Mouse (Mus musculus): ENCODE results near the gene Slc38a9. TPM values are rescaled to one million over a fixed set of nuclear protein-coding genes. Genes with fewer than 3 reads are reported as not detected.

The Slc38a9 gene
- total RNA-seq (2021) = 1 to 10 TPM; 6.9 to 8.1 TPM
- long read RNA-seq, experiment 1, full-length matches to known transcripts = 2 of 7 reads
- long read RNA-seq, experiment 1, partial matches to known transcripts = 1 of 7 reads
- long read RNA-seq, experiment 1, other reads (novel, unspliced or antisense) = 4 of 7 reads
- long read RNA-seq, experiment 2, full-length matches to known transcripts = 3 of 4 reads
- long read RNA-seq, experiment 2, partial matches to known transcripts = 0 of 4 reads
- long read RNA-seq, experiment 2, other reads (novel, unspliced or antisense) = 1 of 4 reads

DNA sequence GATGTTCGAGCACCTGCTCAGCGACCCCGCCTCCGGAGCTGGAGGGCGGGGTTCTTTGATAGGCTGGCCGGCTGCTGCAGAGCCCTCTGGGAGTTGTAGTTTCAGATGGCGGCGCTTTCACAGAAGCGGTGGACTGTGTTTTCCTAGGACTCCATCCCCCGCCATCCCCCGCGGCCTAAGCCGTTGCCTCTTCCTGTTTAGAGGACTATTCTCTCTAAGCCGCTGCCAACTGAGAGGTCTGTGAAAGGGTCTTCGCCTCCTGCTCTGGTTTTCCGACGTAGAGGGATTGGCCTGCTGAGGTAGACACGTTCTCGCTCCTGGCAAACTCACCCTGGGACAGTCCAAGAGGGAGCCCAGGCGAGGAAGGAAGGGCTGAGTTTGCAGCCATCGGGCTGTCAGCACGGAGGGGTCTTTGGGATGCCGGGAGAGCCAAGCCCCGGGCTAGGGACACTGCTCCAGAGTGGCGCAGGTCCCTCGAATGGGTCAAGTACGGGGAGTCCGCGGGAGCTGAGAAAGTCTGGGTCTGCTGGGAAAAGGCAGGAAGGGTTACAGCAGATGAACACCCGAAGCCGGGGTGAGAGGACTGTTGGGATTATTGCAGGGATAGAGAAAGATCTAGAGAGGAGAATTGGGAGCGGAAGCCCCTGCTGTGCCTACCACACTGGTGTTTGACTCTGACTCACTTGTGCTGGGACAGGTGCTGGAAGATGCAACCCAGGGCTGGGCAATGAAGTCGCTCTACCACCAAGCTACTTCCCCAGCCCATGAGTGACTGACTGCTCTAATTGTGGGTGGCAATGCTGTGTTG, at the start of gene Slc38a9:
Slc38a9 (plus strand) TSS at position 178 of the 808 bp plus-strand sequence.
- intact Hi-C loops (cut with DNase I) = loop anchor here (5.0 kb wide), 1 partner anchor 267 kb away; the partner anchor contains the start of genes Dhx29 and Mtrex
- peak within 1 kb of the TSS; percentile 78 for H3K4me3 ChIP-seq
- peak; percentile 95 for DNase-seq
- peak within 1 kb of the TSS; percentile 88 for H3K27ac ChIP-seq
- TF ChIP-seq CTCF (IDR thresholded peaks at IDR 0.05) = no peak

GRCm38 (mm10) chr13:112621592-112621991, 39.0 kb upstream of the Slc38a9 start:
- Histone ChIP-seq H3K4me3 (no peak overlapping the region), H3K27ac (no peak overlapping the region)
- intact Hi-C loops (cut with DNase I) = no loop called here
- peak; percentile 43 for TF ChIP-seq CTCF (IDR thresholded peaks at IDR 0.05)
- no peak for DNase-seq

- DNase-seq = no peak
- TF ChIP-seq CTCF (IDR thresholded peaks at IDR 0.05) = no peak
- Histone ChIP-seq H3K4me3 (no peak overlapping the region), H3K27ac (no peak overlapping the region)
- intact Hi-C loops (cut with DNase I) = no loop called here
Observed at GRCm38 (mm10) chr13:112623656-112624055, 36.9 kb upstream of the Slc38a9 start.

GRCm38 (mm10) chr13:112624622-112625021, 35.9 kb upstream of the Slc38a9 start:
- DNase-seq = no peak
- Histone ChIP-seq H3K27ac (no peak overlapping the region), H3K4me3 (no peak overlapping the region)
- intact Hi-C loops (cut with DNase I) = no loop called here
- no peak for TF ChIP-seq CTCF (IDR thresholded peaks at IDR 0.05)

DNA sequence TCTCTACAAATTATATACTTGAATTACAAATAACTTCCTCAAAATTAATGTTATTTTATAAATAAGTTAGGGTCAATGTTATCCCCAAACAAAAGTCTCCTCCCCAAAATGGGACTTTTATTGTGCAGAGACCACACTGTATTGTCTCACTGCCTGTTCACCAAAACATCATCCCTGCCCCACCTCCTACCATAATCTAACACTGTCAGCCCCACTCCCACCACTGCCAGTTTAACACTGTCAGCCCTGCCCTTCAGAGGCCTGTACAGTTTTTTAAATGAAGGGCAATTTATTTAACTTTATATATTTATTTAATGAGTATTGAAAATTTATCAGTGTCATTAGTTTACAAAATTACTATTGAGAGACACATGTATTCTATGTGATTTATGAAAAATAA, 35.0 kb upstream of the Slc38a9 start:
- intact Hi-C loops (cut with DNase I) = no loop called here
- H3K27ac ChIP-seq = no peak overlapping the region
- no peak for DNase-seq
- no peak overlapping the region for H3K4me3 ChIP-seq
- no peak for TF ChIP-seq CTCF (IDR thresholded peaks at IDR 0.05)

GRCm38 (mm10) chr13:112635174-112635837, 25.2 kb upstream of the Slc38a9 start:
- H3K4me3 ChIP-seq = no peak overlapping the region
- intact Hi-C loops (cut with DNase I) = no loop called here
- DNase-seq = no peak
- TF ChIP-seq CTCF (IDR thresholded peaks at IDR 0.05) = no peak
- no peak overlapping the region for H3K27ac ChIP-seq

- no peak for DNase-seq
- no peak for TF ChIP-seq CTCF (IDR thresholded peaks at IDR 0.05)
- intact Hi-C loops (cut with DNase I) = no loop called here
- Histone ChIP-seq H3K27ac (no peak overlapping the region), H3K4me3 (no peak overlapping the region)
Observed at GRCm38 (mm10) chr13:112636498-112636897, 24.1 kb upstream of the Slc38a9 start.

DNA sequence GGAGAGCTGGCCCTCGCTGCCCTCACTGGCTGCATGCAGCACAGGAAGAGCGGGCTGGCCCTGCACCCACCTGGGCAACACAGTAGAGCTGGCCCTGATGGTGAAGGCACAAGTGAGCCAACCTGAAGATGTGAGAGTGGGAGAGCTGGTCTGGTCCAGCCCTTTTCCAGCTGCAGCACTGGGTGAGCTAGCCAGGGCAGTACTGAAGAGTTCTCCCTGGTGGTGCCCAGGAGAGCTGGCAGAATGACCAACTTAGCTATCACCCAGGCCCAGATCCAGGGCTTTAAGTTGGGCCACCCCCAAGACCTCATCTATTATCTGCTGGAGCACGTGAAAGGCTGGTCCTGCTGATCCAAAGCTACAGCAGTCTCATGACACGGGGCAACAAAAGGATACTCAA, 21.4 kb upstream of the Slc38a9 start:
- intact Hi-C loops (cut with DNase I) = no loop called here
- no peak for TF ChIP-seq CTCF (IDR thresholded peaks at IDR 0.05)
- H3K27ac ChIP-seq = no peak overlapping the region
- no peak for DNase-seq
- no peak overlapping the region for H3K4me3 ChIP-seq

DNA sequence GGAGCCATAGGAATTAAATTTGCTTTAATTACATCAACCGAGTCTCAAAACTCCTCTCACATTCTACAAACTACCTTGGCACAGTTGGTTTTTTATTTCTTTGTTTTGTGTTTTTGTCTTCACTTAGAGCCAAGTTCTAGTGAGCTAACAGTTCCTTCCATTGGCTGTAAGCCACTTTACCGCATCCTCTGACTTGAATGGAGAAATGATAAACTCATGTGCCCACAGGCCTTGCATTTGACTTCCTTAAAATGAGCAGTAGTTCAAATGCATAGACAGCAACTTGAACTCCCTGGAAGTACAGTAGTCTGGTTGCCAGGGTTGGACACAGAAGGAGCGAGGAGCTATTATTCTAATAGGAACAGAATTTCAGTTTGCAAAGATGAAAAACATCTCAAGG, 17.7 kb upstream of the Slc38a9 start:
- H3K4me3 ChIP-seq = no peak overlapping the region
- intact Hi-C loops (cut with DNase I) = no loop called here

GRCm38 (mm10) chr13:112644996-112645395, 15.6 kb upstream of the Slc38a9 start:
- Histone ChIP-seq H3K4me3 (no peak overlapping the region), H3K27ac (no peak overlapping the region)
- intact Hi-C loops (cut with DNase I) = no loop called here
- no peak for TF ChIP-seq CTCF (IDR thresholded peaks at IDR 0.05)
- DNase-seq = no peak

More for the DNA sequence above, 17.7 kb upstream of the Slc38a9 start:
- no peak for TF ChIP-seq CTCF (IDR thresholded peaks at IDR 0.05)
- no peak for DNase-seq
- no peak overlapping the region for H3K27ac ChIP-seq

DNA sequence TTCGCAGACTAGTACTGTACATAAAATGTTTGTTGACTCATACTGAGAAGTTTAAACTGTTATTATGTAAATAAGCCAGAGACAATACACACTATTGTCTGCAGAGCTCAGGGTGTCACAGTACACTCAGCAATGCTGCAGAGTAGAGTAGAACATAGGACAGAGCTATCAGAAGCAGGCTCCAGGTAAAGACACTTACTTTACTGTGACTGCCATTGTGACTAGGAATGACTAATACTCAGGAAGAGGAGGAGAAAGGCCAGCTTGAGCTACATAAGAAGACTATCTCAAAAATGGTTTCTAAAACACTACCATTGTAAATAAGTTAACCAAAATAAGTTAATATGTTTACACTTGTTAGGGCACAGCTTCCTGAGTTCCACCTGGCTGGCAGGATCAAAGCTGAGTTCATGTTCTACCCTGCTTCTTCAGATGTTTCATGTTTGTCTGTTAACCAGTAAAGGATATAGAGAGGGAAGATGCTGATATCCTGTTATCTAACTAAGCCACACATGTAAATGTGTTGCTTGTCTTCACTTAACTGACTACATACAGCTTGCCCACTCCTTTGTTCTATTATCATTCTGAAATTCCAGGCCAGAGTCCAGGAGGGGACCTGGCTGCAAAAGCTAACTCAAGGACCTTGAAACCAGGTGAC, 14.9 kb upstream of the Slc38a9 start:
- no peak for DNase-seq
- intact Hi-C loops (cut with DNase I) = no loop called here
- no peak overlapping the region for H3K4me3 ChIP-seq
- no peak for TF ChIP-seq CTCF (IDR thresholded peaks at IDR 0.05)
- no peak overlapping the region for H3K27ac ChIP-seq

DNA sequence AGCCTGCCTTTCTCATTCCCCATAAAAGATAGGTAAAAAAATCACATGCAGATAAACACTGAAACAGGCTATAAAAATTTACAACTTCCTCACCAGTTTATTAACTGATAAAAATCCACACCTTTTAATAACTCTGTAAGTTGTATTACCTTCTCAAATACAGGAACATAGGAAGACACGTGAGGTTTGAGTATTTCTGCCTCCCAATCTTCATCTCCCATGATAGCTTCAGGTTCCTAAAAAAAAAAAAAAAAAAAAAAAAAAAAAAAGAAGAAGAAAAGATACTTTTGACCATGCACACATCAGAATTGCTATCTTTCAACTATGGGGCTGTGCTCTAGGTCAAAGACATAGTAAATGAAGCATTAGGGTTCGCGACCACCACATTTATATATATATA, 9.4 kb upstream of the Slc38a9 start:
- Histone ChIP-seq H3K27ac (no peak overlapping the region), H3K4me3 (no peak overlapping the region)
- intact Hi-C loops (cut with DNase I) = no loop called here
- no peak for DNase-seq
- no peak for TF ChIP-seq CTCF (IDR thresholded peaks at IDR 0.05)

Data from gastrocnemius, adult 2 months (tissue).